ENCODE assay signal across 8 mouse cellular contexts in the genomic region with DNA sequence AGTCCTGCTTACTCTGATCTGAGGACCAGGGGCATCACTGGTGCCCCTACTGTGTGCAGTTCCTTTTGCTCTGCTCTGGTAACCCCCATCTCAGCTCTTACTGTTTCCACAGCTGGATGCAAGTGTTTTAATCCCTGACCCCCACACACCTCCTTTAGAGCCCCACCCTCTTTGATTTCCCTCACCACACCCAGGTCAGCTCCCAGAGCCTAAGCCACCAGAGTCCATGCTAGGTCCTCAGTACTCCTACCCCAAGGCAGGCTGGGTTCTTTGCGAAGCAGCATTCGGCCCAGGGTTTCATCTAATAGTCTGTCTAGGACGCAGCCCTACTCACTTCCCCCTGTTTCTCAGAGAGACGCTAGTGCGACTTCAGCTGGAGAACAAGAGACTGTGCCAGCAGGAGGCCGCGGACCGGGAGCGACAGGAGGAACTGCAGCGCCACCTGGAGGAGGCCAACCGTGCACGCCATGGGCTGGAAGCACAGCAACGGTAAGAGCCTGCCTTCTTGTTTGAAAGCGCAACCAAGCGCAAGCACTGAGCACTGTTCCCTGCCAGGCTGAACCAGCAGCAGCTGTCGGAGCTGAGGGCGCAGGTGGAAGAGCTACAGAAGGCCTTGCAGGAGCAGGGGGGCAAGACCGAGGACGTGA. TPM values are rescaled to one million over a fixed set of nuclear protein-coding genes. Genes with fewer than 3 reads are reported as not detected.
DNase-seq lines count a peak whose midpoint lies in the region; ATAC-seq lines count a peak whose summit lies in the region.

No protein-coding gene starts in this region.

- no peaks in the 10 kb centered on the region for H3K9me3 ChIP-seq in embryonic facial prominence, embryonic 14.5 days (ENCODE audit: control insufficient read depth, low read length)
- H3K9me3 ChIP-seq in kidney, embryonic 14.5 days (ENCODE audit: control insufficient read depth, low read length): no peaks in the 10 kb centered on the region
- no peaks in the 10 kb centered on the region for H3K9me3 ChIP-seq in liver, embryonic 11.5 days (ENCODE audit: control insufficient read depth, low read length)
- no peaks in the 10 kb centered on the region for H3K9me3 ChIP-seq in stomach, embryonic 16.5 days (replicated peaks; ENCODE audit: control insufficient read depth, low read length)

- H3K4me2 ChIP-seq in embryonic facial prominence, embryonic 14.5 days (ENCODE audit: low read depth, low read length): peak overlapping the region; percentile 29
- H3K4me2 ChIP-seq in kidney, embryonic 14.5 days (replicated peaks; ENCODE audit: low read depth, low read length): 0 out of 2 replicates have a peak overlapping the region, but pooled peaks have one; percentile 5
- peak overlapping the region; percentile 18 for H3K4me2 ChIP-seq in liver, embryonic 11.5 days
- no peak overlapping the region for H3K4me2 ChIP-seq in stomach, embryonic 16.5 days (ENCODE audit: low read depth, low read length)

- H3K27ac ChIP-seq in embryonic facial prominence, embryonic 14.5 days (replicated peaks; ENCODE audit: low read depth, low read length): no peak overlapping the region
- no peak overlapping the region for H3K27ac ChIP-seq in kidney, embryonic 14.5 days (ENCODE audit: low read depth, low read length)
- no peak overlapping the region for H3K27ac ChIP-seq in liver, embryonic 11.5 days (ENCODE audit: low read depth, low read length)
- H3K27ac ChIP-seq in stomach, embryonic 16.5 days (ENCODE audit: low read length): no peak overlapping the region

- H3K9ac ChIP-seq in embryonic facial prominence, embryonic 14.5 days (ENCODE audit: low read depth, low read length): peak overlapping the region; percentile 6; the same call in 1 of the 2 replicates
- no peak overlapping the region for H3K9ac ChIP-seq in kidney, embryonic 14.5 days (ENCODE audit: low read depth, low read length)
- no peak overlapping the region for H3K9ac ChIP-seq in liver, embryonic 11.5 days (ENCODE audit: low read depth, low read length)
- 0 out of 2 replicates have a peak overlapping the region, but pooled peaks have one; percentile 20 for H3K9ac ChIP-seq in stomach, embryonic 16.5 days (ENCODE audit: low read length)

- H3K27me3 ChIP-seq in embryonic facial prominence, embryonic 14.5 days (replicated peaks; ENCODE audit: control insufficient read depth, insufficient read depth, low read length): no peaks in the 10 kb centered on the region; the same call in 1 of the 2 replicates
- H3K27me3 ChIP-seq in kidney, embryonic 14.5 days (ENCODE audit: control insufficient read depth, insufficient read depth, low read length): peaks cover 7% of the 10 kb centered on the region; the same call in 1 of the 2 replicates
- H3K27me3 ChIP-seq in liver, embryonic 11.5 days (replicated peaks; ENCODE audit: control insufficient read depth, insufficient read depth, low read length): 0 out of 2 replicates have a peak, but pooled peaks cover 3% of the 10 kb centered on the region
- no peaks in the 10 kb centered on the region for H3K27me3 ChIP-seq in stomach, embryonic 16.5 days (ENCODE audit: control insufficient read depth, insufficient read depth, low read length)

- peaks cover 3% of the 10 kb centered on the region; the same call in 1 of the 2 replicates for H3K4me1 ChIP-seq in embryonic facial prominence, embryonic 14.5 days (ENCODE audit: control insufficient read depth, insufficient read depth, low read length)
- H3K4me1 ChIP-seq in kidney, embryonic 14.5 days (ENCODE audit: control insufficient read depth, insufficient read depth, low read length): no peaks in the 10 kb centered on the region
- H3K4me1 ChIP-seq in liver, embryonic 11.5 days (replicated peaks; ENCODE audit: control insufficient read depth, insufficient read depth, low read length): peaks cover 3% of the 10 kb centered on the region; the same call in 1 of the 2 replicates
- peaks cover 5% of the 10 kb centered on the region; the same call in 1 of the 2 replicates for H3K4me1 ChIP-seq in stomach, embryonic 16.5 days (ENCODE audit: control insufficient read depth, insufficient read depth, low read length)

- WGBS in embryonic facial prominence, embryonic 14.5 days: 10% methylated on average over 19 of the region's 19 CpGs
- 5% methylated on average over 19 of the region's 19 CpGs for WGBS in kidney, embryonic 14.5 days
- WGBS in liver, embryonic 11.5 days: 8% methylated on average over 19 of the region's 19 CpGs
- 10% methylated on average over 19 of the region's 19 CpGs for WGBS in stomach, embryonic 16.5 days

- peak; percentile 94 to 96 for DNase-seq in B cell, adult 2 months
- peak; percentile 71 to 76 for DNase-seq in adrenal gland, postnatal 4 days (ENCODE audit: low spot score in 2 of 2)
- DNase-seq in embryonic facial prominence, embryonic 14.5 days (ENCODE audit: low spot score): peak; percentile 93
- DNase-seq in heart, adult 9 months (ENCODE audit: low spot score in 2 of 2): peak; percentile 73 to 87
- DNase-seq in liver, embryonic 11.5 days (ENCODE audit: low spot score): peak; percentile 86
- DNase-seq in naive thymus-derived CD4-positive, alpha-beta T cell, adult 2 months (ENCODE audit: low read depth): peak; percentile 94

- 0 out of 2 replicates have a peak overlapping the region, but pooled peaks have one; percentile 8 for H3K4me3 ChIP-seq in embryonic facial prominence, embryonic 14.5 days (ENCODE audit: low read depth, low read length)
- no peak overlapping the region for H3K4me3 ChIP-seq in kidney, embryonic 14.5 days (ENCODE audit: low read length)
- no peak overlapping the region for H3K4me3 ChIP-seq in liver, embryonic 11.5 days (ENCODE audit: low read depth, low read length)
- H3K4me3 ChIP-seq in stomach, embryonic 16.5 days (replicated peaks; ENCODE audit: low read length): no peak overlapping the region

- peak; percentile 84 for ATAC-seq in embryonic facial prominence, embryonic 14.5 days (ENCODE audit: low read depth)
- ATAC-seq in kidney, embryonic 14.5 days (ENCODE audit: low FRiP score, low TSS enrichment): peak; percentile 73
- ATAC-seq in liver, embryonic 11.5 days (replicated peaks; ENCODE audit: low FRiP score): peak; percentile 78
- peak; percentile 75; the same call in 1 of the 2 replicates for ATAC-seq in stomach, embryonic 16.5 days (ENCODE audit: insufficient read depth, low FRiP score)

- H3K36me3 ChIP-seq in embryonic facial prominence, embryonic 14.5 days (ENCODE audit: control insufficient read depth, insufficient read depth, low read length): peaks cover 15% of the 10 kb centered on the region; the same call in 1 of the 2 replicates
- H3K36me3 ChIP-seq in kidney, embryonic 14.5 days (ENCODE audit: control insufficient read depth, insufficient read depth, low read length): no peaks in the 10 kb centered on the region; the same call in 1 of the 2 replicates
- H3K36me3 ChIP-seq in liver, embryonic 11.5 days (ENCODE audit: control insufficient read depth, insufficient read depth, low read length): no peaks in the 10 kb centered on the region
- H3K36me3 ChIP-seq in stomach, embryonic 16.5 days (ENCODE audit: control insufficient read depth, insufficient read depth, low read length): no peaks in the 10 kb centered on the region

RNA-seq across cellular contexts. Expression of gene Hook2, which starts 7.4 kb away (rescaled TPM):
- total RNA-seq in adrenal gland, postnatal 4 days (2021): 10 to 100 TPM; 10.6 to 13.8 TPM
- 13.1 and 15.3 TPM in 2 replicates for polyA plus RNA-seq in embryonic facial prominence, embryonic 14.5 days (2014; fragmentation: Nextera tagmentation; extraction: Ambion mirVana)
- 14.6 and 18.7 TPM in 2 replicates for polyA plus RNA-seq in kidney, embryonic 14.5 days (2014; fragmentation: Nextera tagmentation; extraction: Ambion mirVana)
- 15.5 and 16.7 TPM in 2 replicates for polyA plus RNA-seq in liver, embryonic 11.5 days (2014; fragmentation: Nextera tagmentation; extraction: Ambion mirVana)
- 50.0 TPM in 2 replicates for polyA plus RNA-seq in stomach, embryonic 16.5 days (2015; fragmentation: Nextera tagmentation; extraction: Ambion mirVana)

RNA-seq across cellular contexts. Expression of gene Best2, which starts 16.6 kb away (rescaled TPM):
- total RNA-seq in adrenal gland, postnatal 4 days (2021): not detected
- polyA plus RNA-seq in embryonic facial prominence, embryonic 14.5 days (2014; fragmentation: Nextera tagmentation; extraction: Ambion mirVana): 0.30 and 0.58 TPM in 2 replicates
- polyA plus RNA-seq in kidney, embryonic 14.5 days (2014; fragmentation: Nextera tagmentation; extraction: Ambion mirVana): not detected in 2 replicates
- 0.13 TPM in 1 of 2 replicates, not detected in the other for polyA plus RNA-seq in liver, embryonic 11.5 days (2014; fragmentation: Nextera tagmentation; extraction: Ambion mirVana)
- 0.30 and 0.42 TPM in 2 replicates for polyA plus RNA-seq in stomach, embryonic 16.5 days (2015; fragmentation: Nextera tagmentation; extraction: Ambion mirVana)

RNA-seq across cellular contexts. Expression of gene Junb, which starts 19.3 kb away (rescaled TPM):
- total RNA-seq in adrenal gland, postnatal 4 days (2021): 10 to 100 TPM; 26.1 to 28.9 TPM
- polyA plus RNA-seq in embryonic facial prominence, embryonic 14.5 days (2014; fragmentation: Nextera tagmentation; extraction: Ambion mirVana): 16.8 and 18.4 TPM in 2 replicates
- 7.3 and 10.0 TPM in 2 replicates for polyA plus RNA-seq in kidney, embryonic 14.5 days (2014; fragmentation: Nextera tagmentation; extraction: Ambion mirVana)
- polyA plus RNA-seq in liver, embryonic 11.5 days (2014; fragmentation: Nextera tagmentation; extraction: Ambion mirVana): 21.1 and 23.2 TPM in 2 replicates
- polyA plus RNA-seq in stomach, embryonic 16.5 days (2015; fragmentation: Nextera tagmentation; extraction: Ambion mirVana): 21.6 and 25.8 TPM in 2 replicates

RNA-seq across cellular contexts. Expression of gene Asna1, which starts 27.3 kb away (rescaled TPM):
- 10 to 100 TPM; 77.7 to 83.2 TPM for total RNA-seq in adrenal gland, postnatal 4 days (2021)
- polyA plus RNA-seq in embryonic facial prominence, embryonic 14.5 days (2014; fragmentation: Nextera tagmentation; extraction: Ambion mirVana): 97.3 and 101 TPM in 2 replicates
- 109 and 180 TPM in 2 replicates for polyA plus RNA-seq in kidney, embryonic 14.5 days (2014; fragmentation: Nextera tagmentation; extraction: Ambion mirVana)
- polyA plus RNA-seq in liver, embryonic 11.5 days (2014; fragmentation: Nextera tagmentation; extraction: Ambion mirVana): 100 and 103 TPM in 2 replicates
- 108 and 110 TPM in 2 replicates for polyA plus RNA-seq in stomach, embryonic 16.5 days (2015; fragmentation: Nextera tagmentation; extraction: Ambion mirVana)

RNA-seq across cellular contexts. Expression of gene Rnaseh2a, which starts 28.2 kb away (rescaled TPM):
- 100 to 1,000 TPM; 122 to 138 TPM for total RNA-seq in adrenal gland, postnatal 4 days (2021)
- polyA plus RNA-seq in embryonic facial prominence, embryonic 14.5 days (2014; fragmentation: Nextera tagmentation; extraction: Ambion mirVana): 73.7 and 88.9 TPM in 2 replicates
- polyA plus RNA-seq in kidney, embryonic 14.5 days (2014; fragmentation: Nextera tagmentation; extraction: Ambion mirVana): 143 and 154 TPM in 2 replicates
- polyA plus RNA-seq in liver, embryonic 11.5 days (2014; fragmentation: Nextera tagmentation; extraction: Ambion mirVana): 195 and 197 TPM in 2 replicates
- 97.5 and 108 TPM in 2 replicates for polyA plus RNA-seq in stomach, embryonic 16.5 days (2015; fragmentation: Nextera tagmentation; extraction: Ambion mirVana)

Comparison
In these comparisons a context has a peak if more than half of its experiments do, and no peak if none do; other contexts are left out.
1. H3K9ac ChIP-seq: peak in embryonic facial prominence, embryonic 14.5 days (single experiment) and stomach, embryonic 16.5 days (single experiment); none in kidney, embryonic 14.5 days (single experiment) and liver, embryonic 11.5 days (single experiment).
2. Peak in every context shown above with its lines, with median percentiles within 50 percentile points of each other: DNase-seq and ATAC-seq.